Mouse (Mus musculus): ENCODE results near the gene Disc1. TPM values are rescaled to one million over a fixed set of nuclear protein-coding genes. Genes with fewer than 3 reads are reported as not detected.
A peak's percentile ranks its signal among the peaks of the same experiment; 100 is the strongest.

The Disc1 gene
- polyA plus RNA-seq, 1 experiment from 2014 or later = 1.2 TPM

DNA sequence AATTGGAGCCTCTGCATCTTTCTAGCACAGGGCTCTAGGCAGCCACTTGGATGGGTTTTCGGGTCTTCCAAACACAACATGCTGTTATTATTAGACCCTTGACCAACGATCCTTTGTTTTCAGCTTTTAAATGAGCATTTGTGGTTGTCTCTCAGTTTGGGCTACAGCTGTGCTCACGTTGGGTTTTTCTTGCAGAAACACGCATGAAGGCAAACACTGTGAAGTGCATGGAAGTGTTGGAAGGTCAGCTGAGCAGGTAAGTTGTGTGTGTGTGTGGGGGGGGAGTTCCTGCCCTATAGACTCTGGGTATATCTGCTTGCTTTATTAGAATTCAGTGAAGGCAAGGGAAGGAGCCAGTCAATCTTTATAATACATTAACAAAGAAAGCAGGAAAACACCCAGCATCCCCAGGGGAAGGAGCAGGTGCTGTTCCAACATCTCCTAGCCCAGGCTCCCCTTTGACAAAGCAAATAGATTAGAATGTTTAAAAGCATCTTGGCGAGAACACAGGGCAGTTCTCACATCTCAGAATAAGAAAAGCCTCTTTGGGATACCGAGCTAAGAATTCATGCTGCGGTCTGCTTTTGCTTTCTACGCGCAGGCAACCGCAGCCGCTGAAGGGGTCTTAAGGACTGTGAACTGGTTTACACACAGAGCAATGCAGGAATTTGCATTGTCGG lies 164.0 kb downstream of the Disc1 start:
- peak overlapping the region; percentile 5; the same call in 1 of the 2 replicates for H3K9ac ChIP-seq (replicated peaks)
- H3K4me3 ChIP-seq = no peak overlapping the region
- H3K4me2 ChIP-seq (replicated peaks) = peak overlapping the region; percentile 39
- ATAC-seq (replicated peaks) = peak; percentile 53
- peak overlapping the region; percentile 93 for H3K27ac ChIP-seq (replicated peaks)
- no peaks in the 10 kb centered on the region for H3K27me3 ChIP-seq
- WGBS = 8% methylated on average over 12 of the region's 12 CpGs
- peaks cover 24% of the 10 kb centered on the region for H3K4me1 ChIP-seq
- H3K9me3 ChIP-seq = no peaks in the 10 kb centered on the region
- no peaks in the 10 kb centered on the region for H3K36me3 ChIP-seq

DNA sequence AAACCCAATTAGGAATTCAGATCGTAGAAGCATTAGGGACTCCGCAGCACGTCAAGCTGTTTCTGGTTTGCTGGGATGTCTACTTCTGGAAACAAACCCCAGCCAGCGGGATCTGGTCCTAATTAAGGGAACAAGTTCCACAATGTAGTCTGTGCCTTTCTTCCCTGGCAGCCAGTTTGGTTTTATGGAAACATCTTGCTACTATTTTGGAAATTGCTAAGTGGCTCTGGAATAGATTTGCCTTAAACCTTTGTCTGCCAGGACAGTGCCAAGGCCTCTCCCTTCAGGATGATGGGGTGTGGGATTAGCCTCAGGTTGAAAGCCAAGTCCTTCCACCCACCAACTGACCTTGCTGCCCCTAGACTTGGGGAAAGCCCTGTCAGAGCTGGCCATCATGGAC lies 164.7 kb downstream of the Disc1 start:
- Histone ChIP-seq H3K9ac (replicated peaks) (no peak overlapping the region; the same call in 1 of the 2 replicates), H3K27ac (replicated peaks) (peak overlapping the region; percentile 93), H3K27me3 (no peaks in the 10 kb centered on the region), H3K4me3 (no peak overlapping the region), H3K9me3 (no peaks in the 10 kb centered on the region), H3K36me3 (no peaks in the 10 kb centered on the region), H3K4me1 (peaks cover 30% of the 10 kb centered on the region), H3K4me2 (replicated peaks) (peak overlapping the region; percentile 39)
- WGBS = 3% methylated on average over 4 of the region's 4 CpGs
- ATAC-seq (replicated peaks) = peak; percentile 55

DNA sequence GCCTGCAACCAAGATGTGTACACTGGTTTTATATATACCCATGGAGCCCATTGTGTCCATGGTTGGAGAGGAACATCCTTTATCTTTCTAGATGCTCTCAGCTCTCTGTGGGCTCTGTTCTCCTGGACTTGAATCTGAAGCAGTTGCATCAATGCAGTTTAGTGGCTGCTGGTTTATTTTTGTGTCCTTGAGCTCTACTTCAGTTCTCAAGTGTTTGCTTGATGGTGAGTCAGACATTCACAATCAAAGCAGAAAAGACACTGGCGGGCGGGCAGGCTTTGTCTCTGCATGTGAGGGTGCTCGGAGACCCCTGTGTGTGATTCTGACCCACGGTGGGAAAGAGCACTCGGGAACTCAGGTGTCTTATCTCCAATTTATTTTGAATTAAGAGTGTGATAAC lies 166.6 kb downstream of the Disc1 start:
- ATAC-seq (replicated peaks) = no peak
- WGBS = 73% methylated on average over 5 of the region's 5 CpGs
- Histone ChIP-seq H3K4me3 (no peak overlapping the region), H3K27me3 (no peaks in the 10 kb centered on the region), H3K36me3 (no peaks in the 10 kb centered on the region), H3K27ac (replicated peaks) (no peak overlapping the region), H3K4me1 (peaks cover 32% of the 10 kb centered on the region), H3K4me2 (replicated peaks) (no peak overlapping the region), H3K9ac (replicated peaks) (no peak overlapping the region), H3K9me3 (no peaks in the 10 kb centered on the region)

DNA sequence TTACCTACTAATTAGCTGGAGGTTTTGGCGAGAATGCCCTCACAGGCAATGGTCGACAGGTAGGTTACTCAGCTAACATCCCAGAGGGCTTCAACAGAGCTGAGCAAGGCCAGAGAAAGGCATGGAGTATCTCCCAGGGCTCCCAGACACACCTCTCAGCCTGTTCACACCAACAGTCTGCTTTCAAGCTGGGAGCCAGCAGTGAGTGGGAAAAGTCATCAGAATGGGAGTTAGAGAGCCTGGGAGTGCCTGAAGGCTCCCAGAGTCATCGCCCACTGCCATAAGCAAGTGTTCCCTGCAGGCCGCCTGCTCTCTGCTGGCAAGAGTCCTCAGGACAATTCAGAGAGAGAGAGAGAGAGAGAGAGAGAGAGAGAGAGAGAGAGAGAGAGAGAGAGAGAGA lies 167.1 kb downstream of the Disc1 start:
- H3K4me2 ChIP-seq (replicated peaks) = no peak overlapping the region
- no peak overlapping the region for H3K27ac ChIP-seq (replicated peaks)
- H3K36me3 ChIP-seq = no peaks in the 10 kb centered on the region
- no peak for ATAC-seq (replicated peaks)
- 75% methylated on average over 4 of the region's 4 CpGs for WGBS
- H3K4me3 ChIP-seq = no peak overlapping the region
- no peaks in the 10 kb centered on the region for H3K27me3 ChIP-seq
- H3K4me1 ChIP-seq = peaks cover 32% of the 10 kb centered on the region
- no peaks in the 10 kb centered on the region for H3K9me3 ChIP-seq
- no peak overlapping the region for H3K9ac ChIP-seq (replicated peaks)

DNA sequence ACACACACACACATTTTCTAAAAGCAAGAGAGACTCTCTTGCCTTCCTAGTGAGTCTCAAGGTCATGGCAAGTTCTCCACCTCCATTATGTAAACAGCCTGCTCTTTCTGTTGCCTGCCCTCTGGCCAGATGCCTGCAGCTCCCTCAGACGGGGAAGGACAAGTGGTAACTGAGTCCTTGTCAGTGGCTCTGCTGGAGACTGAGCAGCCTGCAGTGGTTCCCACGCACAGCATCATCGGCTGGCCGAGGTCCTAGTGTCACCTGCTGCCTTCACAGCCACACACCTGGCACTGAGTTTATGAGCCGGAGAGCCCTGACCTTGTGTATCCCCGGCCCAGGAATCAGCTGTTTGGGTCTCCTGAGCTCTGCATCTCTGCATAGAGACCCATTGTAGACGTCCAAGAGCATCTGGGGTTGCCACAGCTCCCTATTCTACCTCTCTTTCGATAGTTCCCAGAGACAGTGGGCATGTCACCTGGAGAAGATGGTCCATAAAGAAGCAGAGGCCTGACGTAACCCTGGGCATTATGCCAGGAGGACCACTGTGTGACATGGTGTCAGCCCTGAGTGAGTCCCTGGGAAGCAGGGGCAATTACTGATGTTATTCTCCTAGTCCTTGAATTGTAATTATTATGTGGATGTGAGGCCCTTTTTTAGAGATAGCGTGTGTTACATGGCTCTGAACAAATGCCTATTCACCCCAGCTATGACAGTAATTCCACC lies 169.2 kb downstream of the Disc1 start:
- Histone ChIP-seq H3K4me3 (no peak overlapping the region), H3K4me1 (peaks cover 42% of the 10 kb centered on the region), H3K36me3 (no peaks in the 10 kb centered on the region), H3K9ac (replicated peaks) (no peak overlapping the region), H3K4me2 (replicated peaks) (no peak overlapping the region), H3K9me3 (no peaks in the 10 kb centered on the region), H3K27ac (replicated peaks) (no peak overlapping the region), H3K27me3 (no peaks in the 10 kb centered on the region)
- WGBS = 48% methylated on average over 10 of the region's 10 CpGs
- ATAC-seq (replicated peaks) = no peak

DNA sequence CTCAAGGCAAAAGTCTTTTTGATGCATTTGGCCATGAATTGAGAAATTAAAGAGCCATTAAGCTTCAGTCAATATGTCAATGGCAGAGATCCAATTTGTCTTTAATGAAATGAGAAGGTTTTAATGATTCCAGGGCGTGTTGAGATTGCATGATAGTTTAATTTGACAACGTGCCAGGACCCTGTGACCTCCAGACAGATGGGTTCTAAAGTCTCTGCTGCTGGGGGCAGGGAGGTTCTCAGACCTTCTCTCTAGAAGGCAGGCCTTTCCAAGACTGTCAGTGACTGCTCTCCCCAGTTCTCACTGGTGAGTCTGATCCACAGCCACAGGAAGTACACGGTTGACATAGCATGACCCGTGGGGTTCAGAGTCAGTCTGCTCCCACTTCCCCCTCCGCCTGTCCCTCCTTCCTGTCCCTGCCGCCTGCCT lies 170.3 kb downstream of the Disc1 start:
- no peak overlapping the region for H3K9ac ChIP-seq (replicated peaks)
- no peak overlapping the region for H3K4me2 ChIP-seq (replicated peaks)
- no peaks in the 10 kb centered on the region for H3K9me3 ChIP-seq
- ATAC-seq (replicated peaks) = no peak
- no peak overlapping the region for H3K4me3 ChIP-seq
- no peaks in the 10 kb centered on the region for H3K27me3 ChIP-seq
- H3K4me1 ChIP-seq = peaks cover 32% of the 10 kb centered on the region
- no peaks in the 10 kb centered on the region for H3K36me3 ChIP-seq
- no peak overlapping the region for H3K27ac ChIP-seq (replicated peaks)
- 79% methylated on average over 6 of the region's 6 CpGs for WGBS

DNA sequence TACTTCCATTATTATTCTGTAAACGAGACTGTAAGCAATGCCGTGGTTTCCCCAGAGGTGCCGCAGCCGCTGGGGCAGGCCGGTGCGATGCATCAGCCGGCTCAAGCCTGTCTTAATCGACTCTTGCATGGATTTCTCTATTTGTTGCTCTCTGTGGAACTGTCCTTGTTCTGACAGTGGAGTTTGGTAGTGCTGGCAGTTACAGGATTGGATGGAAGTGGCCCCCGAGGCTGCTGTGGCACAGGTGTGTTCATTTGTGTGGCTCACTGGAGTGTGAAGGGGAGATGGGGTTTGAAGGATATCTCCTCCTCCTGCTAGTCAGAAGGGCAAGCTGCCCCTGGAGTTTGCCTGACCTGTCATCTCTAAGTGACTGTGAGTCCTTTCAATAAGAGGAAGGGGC lies 171.3 kb downstream of the Disc1 start:
- Histone ChIP-seq H3K4me1 (peaks cover 27% of the 10 kb centered on the region), H3K9ac (replicated peaks) (no peak overlapping the region), H3K27me3 (no peaks in the 10 kb centered on the region), H3K4me2 (replicated peaks) (no peak overlapping the region), H3K36me3 (no peaks in the 10 kb centered on the region), H3K27ac (replicated peaks) (no peak overlapping the region), H3K9me3 (no peaks in the 10 kb centered on the region), H3K4me3 (no peak overlapping the region)
- WGBS = 89% methylated on average over 9 of the region's 9 CpGs
- ATAC-seq (replicated peaks) = no peak

DNA sequence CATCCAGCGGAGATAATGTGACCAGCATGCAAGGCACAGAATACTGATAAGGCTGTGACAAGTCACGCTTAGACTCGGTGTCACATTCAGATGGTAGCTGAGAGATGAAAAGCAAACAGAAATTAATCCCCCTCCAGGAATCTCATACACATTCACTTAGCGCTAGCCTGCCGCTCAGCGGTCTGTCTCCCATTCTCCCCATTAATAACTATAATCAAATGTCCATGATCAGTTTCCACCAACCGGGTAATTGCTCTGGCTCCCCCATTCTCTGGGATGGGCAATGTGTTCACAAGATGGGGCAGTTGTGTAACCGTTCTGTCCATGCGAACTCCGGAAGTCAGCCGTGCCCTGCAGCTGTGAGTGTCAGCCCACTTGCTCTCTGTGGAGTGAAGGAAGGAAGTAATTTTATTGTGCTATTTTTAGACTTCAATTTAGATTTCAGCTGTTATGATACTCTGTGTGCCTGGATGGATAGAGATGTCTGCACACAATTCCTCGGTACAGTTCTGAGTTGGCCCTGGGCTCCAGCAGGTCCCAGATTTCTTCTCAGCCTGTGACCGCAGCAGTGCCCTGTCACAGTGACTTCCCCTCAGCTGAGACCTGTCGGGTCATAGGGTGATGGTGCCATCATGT lies 173.1 kb downstream of the Disc1 start:
- no peaks in the 10 kb centered on the region for H3K27me3 ChIP-seq
- WGBS = 48% methylated on average over 14 of the region's 14 CpGs
- peak overlapping the region; percentile 80 for H3K27ac ChIP-seq (replicated peaks)
- H3K4me2 ChIP-seq (replicated peaks) = no peak overlapping the region
- H3K9me3 ChIP-seq = no peaks in the 10 kb centered on the region
- no peaks in the 10 kb centered on the region for H3K36me3 ChIP-seq
- peaks cover 27% of the 10 kb centered on the region for H3K4me1 ChIP-seq
- H3K4me3 ChIP-seq = no peak overlapping the region
- ATAC-seq (replicated peaks) = peak; percentile 57
- H3K9ac ChIP-seq (replicated peaks) = no peak overlapping the region

DNA sequence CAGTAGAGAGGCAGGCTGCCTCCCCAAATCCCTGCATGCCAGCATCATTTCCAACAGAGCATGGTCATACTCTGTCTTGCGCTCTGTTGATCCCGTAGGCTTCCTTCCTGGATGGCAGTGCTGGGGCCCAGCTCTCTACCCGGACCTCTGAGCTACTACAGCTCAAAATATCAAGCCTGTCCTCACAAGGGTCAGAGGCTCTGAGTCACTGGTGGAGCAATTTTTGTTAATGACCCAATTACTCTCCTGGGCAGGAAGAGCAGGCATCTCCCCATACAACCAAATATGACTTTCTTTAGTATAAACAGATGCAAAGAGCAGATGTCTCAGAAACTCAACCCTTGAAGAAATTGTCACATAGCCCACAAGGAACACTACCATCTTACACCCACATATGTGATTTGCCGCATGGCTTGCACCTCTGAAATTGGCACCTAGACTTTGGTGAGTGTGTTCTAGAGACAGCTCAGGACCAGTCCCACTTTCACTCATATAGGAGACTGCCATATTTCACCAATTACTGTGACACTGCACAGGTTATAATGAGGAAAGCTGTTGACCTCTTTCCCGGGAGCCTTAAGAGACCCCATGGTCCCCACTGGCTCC lies 176.6 kb downstream of the Disc1 start:
- no peaks in the 10 kb centered on the region for H3K36me3 ChIP-seq
- ATAC-seq (replicated peaks) = no peak
- 85% methylated on average over 5 of the region's 5 CpGs for WGBS

DNA sequence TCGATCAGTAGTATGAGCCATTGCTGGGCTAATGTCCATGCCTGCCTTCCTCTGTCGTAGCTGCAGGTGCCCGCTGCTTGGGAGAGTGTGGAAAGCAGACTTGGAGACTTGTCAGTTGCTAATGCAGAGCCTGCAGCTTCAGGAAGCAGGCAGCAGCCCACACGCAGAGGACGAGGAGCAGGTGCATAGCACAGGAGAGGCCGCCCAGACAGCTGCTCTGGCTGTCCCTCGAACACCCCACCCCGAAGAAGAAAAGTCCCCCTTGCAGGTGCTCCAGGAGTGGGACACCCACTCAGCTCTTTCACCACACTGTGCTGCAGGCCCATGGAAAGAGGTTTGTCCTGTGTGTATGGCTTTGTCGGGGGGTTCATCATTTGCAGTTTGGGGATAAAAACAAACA lies 178.7 kb downstream of the Disc1 start:
- 75% methylated on average over 9 of the region's 9 CpGs for WGBS
- Histone ChIP-seq H3K4me1 (peaks cover 15% of the 10 kb centered on the region), H3K27me3 (no peaks in the 10 kb centered on the region), H3K4me3 (no peak overlapping the region), H3K36me3 (no peaks in the 10 kb centered on the region), H3K9me3 (no peaks in the 10 kb centered on the region), H3K9ac (replicated peaks) (no peak overlapping the region), H3K4me2 (replicated peaks) (no peak overlapping the region), H3K27ac (replicated peaks) (no peak overlapping the region)
- ATAC-seq (replicated peaks) = no peak

More for the DNA sequence above, 176.6 kb downstream of the Disc1 start:
- Histone ChIP-seq H3K4me3 (no peak overlapping the region), H3K27ac (replicated peaks) (no peak overlapping the region), H3K9ac (replicated peaks) (no peak overlapping the region), H3K4me1 (peaks cover 17% of the 10 kb centered on the region), H3K9me3 (no peaks in the 10 kb centered on the region), H3K27me3 (no peaks in the 10 kb centered on the region), H3K4me2 (replicated peaks) (no peak overlapping the region)

DNA sequence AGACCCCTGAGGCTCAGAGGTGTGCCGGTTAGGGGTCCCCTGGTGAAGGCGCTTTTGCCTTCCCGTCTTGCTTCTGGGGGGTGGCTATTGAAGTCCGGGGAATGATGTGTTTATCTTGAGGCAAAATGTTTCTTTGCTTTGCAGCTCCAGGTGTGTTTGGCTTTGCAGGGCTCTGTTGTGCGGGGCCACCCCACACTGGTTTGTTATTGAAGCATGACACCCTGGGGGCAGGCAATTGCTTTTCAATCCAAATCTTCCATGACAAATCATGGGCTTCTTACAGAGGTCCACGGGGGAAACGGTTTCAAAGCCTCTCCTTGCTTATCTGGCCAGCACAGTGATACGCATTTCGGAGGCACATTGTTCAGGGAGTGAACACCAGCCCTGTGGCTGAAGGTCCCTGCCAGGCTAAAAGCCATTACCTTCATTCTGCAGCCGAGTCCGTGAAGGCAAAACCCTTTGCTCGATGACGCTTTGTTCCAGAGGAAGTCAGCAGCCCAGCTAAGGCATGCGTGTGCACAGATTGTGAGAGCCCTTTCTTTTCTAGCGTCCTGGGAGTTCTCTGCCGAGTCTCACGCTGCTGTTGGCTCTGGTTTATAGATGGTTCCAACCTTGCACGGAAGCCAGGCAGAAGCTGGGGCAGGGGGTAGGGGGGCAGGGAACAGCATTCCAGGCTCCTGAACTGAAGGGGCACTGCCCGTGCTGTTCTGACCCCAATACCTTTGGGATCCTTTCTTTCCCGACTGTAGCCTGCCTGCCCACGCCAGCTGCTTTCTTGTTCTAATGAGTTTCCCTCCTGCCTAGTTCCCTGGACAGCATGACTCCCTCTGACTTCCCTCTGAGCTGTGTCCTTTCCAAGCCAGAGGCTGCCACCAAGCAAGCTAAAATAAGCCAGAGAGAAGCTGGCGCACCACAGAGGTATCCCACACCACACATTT lies 182.2 kb downstream of the Disc1 start:
- no peaks in the 10 kb centered on the region for H3K27me3 ChIP-seq
- peak overlapping the region; percentile 20 for H3K9ac ChIP-seq (replicated peaks)
- peaks cover 11% of the 10 kb centered on the region for H3K4me1 ChIP-seq
- 18% methylated on average over 22 of the region's 22 CpGs for WGBS
- H3K27ac ChIP-seq (replicated peaks) = peak overlapping the region; percentile 7
- no peak overlapping the region for H3K4me3 ChIP-seq
- 0 out of 2 replicates have a peak, but pooled peaks have one; percentile 13 for ATAC-seq (replicated peaks)
- no peaks in the 10 kb centered on the region for H3K9me3 ChIP-seq
- peak overlapping the region; percentile 27 for H3K4me2 ChIP-seq (replicated peaks)
- no peaks in the 10 kb centered on the region for H3K36me3 ChIP-seq
